Mouse (Mus musculus): ENCODE data around the gene Pik3c2g. TPM values are rescaled to one million over a fixed set of nuclear protein-coding genes. Genes with fewer than 3 reads are reported as not detected.

Pik3c2g gene
- total and polyA plus RNA-seq, 3 experiments, result not detected

- Histone ChIP-seq H3K36me3 (ENCODE audit: control insufficient read depth, insufficient read depth, low read length) (no peaks in the 10 kb centered on the region), H3K79me2 (replicated peaks; ENCODE audit: control insufficient read depth, insufficient read depth, low read length) (no peaks in the 10 kb centered on the region), H3K4me3 (no peak overlapping the region), H3K27me3 (ENCODE audit: control insufficient read depth, insufficient read depth, low read length) (no peaks in the 10 kb centered on the region), H3K4me1 (ENCODE audit: control insufficient read depth, insufficient read depth, low read length) (no peaks in the 10 kb centered on the region), H3K27ac (no peak overlapping the region), H3K9ac (ENCODE audit: low read depth, low read length) (no peak overlapping the region)
- no peak for TF ChIP-seq EP300 (IDR thresholded peaks at IDR 0.05; ENCODE audit: insufficient read depth, low read depth, low read length)
- TF ChIP-seq POLR2A (IDR thresholded peaks at IDR 0.05; ENCODE audit: insufficient read depth, low read depth, low read length), result no peak
- TF ChIP-seq CTCF (IDR thresholded peaks at IDR 0.05), result no peak
- no peak for DNase-seq
- intact Hi-C loops (cut with DNase I), result no loop called here
- 80% methylated on average over 12 of the region's 12 CpGs for WGBS
Observed at GRCm38 (mm10) chr6:139742693-139743432, 155.8 kb downstream of the Pik3c2g start.

- Histone ChIP-seq H3K27me3 (ENCODE audit: control insufficient read depth, insufficient read depth, low read length) (no peaks in the 10 kb centered on the region), H3K36me3 (ENCODE audit: control insufficient read depth, insufficient read depth, low read length) (no peaks in the 10 kb centered on the region), H3K27ac (no peak overlapping the region), H3K9ac (ENCODE audit: low read depth, low read length) (no peak overlapping the region), H3K4me1 (ENCODE audit: control insufficient read depth, insufficient read depth, low read length) (no peaks in the 10 kb centered on the region), H3K79me2 (replicated peaks; ENCODE audit: control insufficient read depth, insufficient read depth, low read length) (no peaks in the 10 kb centered on the region), H3K4me3 (no peak overlapping the region)
- DNase-seq, result no peak
- TF ChIP-seq CTCF (IDR thresholded peaks at IDR 0.05) (no peak), EP300 (IDR thresholded peaks at IDR 0.05; ENCODE audit: insufficient read depth, low read depth, low read length) (no peak)
- WGBS, result 77% methylated on average over 7 of the region's 7 CpGs
- intact Hi-C loops (cut with DNase I), result no loop called here
Observed at GRCm38 (mm10) chr6:139746758-139747479, 159.9 kb downstream of the Pik3c2g start.

DNA sequence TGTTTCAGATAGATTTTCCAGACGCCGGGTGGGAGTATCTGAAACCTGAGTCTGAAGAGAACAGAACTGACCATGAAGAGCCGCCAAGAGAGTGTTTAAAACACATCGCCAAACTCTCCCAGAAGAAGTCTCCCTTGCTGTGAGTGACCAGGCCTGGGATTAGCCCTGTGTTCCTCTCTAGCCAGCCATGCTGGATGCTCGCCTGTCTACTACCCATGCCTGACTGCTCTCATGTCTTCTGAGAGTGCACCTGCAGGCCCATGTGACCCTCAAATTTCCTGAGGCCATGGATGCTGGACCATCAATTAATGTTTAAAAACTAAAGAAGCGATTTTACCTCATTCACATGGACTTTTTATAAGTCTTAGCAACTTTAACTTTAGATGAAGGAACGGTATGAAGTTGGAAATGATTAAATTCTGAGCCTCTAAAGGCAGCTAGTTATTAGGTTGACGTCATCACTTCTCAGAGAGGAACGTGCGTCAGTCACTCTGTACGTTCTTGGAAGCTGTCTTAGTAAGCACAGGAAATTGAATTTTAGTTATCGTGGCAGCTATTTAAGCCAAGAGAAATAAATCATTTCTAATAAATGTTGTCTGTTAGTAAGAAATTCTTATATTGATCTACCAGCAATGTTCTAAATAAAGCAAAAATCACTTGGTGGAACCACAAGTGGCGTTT is 161.2 kb downstream of the Pik3c2g start:
- intact Hi-C loops (cut with DNase I), result no loop called here
- Histone ChIP-seq H3K27me3 (ENCODE audit: control insufficient read depth, insufficient read depth, low read length) (no peaks in the 10 kb centered on the region), H3K9ac (ENCODE audit: low read depth, low read length) (no peak overlapping the region), H3K4me3 (no peak overlapping the region), H3K79me2 (replicated peaks; ENCODE audit: control insufficient read depth, insufficient read depth, low read length) (no peaks in the 10 kb centered on the region), H3K4me1 (ENCODE audit: control insufficient read depth, insufficient read depth, low read length) (no peaks in the 10 kb centered on the region), H3K36me3 (ENCODE audit: control insufficient read depth, insufficient read depth, low read length) (no peaks in the 10 kb centered on the region), H3K27ac (no peak overlapping the region)
- TF ChIP-seq POLR2A (IDR thresholded peaks at IDR 0.05; ENCODE audit: insufficient read depth, low read depth, low read length) (no peak), CTCF (IDR thresholded peaks at IDR 0.05) (no peak), EP300 (IDR thresholded peaks at IDR 0.05; ENCODE audit: insufficient read depth, low read depth, low read length) (no peak)
- 74% methylated on average over 13 of the region's 13 CpGs for WGBS
- no peak for DNase-seq

DNA sequence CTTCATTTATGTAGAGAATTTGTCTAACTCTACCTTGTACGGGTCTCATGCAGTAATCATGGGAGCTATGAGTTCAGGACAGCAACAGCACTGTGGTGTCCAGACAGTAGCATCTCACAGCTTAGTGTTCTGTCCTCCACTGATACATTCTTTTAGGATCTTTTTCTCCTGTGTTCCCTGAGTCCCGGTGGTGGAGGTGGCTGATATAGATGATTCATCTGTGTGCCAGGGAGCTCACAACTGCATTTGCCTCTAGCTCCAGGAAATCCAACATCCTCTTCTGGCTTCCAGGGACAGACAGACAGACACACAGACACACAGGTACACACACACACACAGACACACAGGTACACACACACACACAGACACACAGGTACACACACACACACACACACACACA is 163.6 kb downstream of the Pik3c2g start:
- DNase-seq, result no peak
- TF ChIP-seq POLR2A (IDR thresholded peaks at IDR 0.05; ENCODE audit: insufficient read depth, low read depth, low read length), result no peak
- no peak for TF ChIP-seq CTCF (IDR thresholded peaks at IDR 0.05)
- TF ChIP-seq EP300 (IDR thresholded peaks at IDR 0.05; ENCODE audit: insufficient read depth, low read depth, low read length), result no peak
- Histone ChIP-seq H3K4me1 (ENCODE audit: control insufficient read depth, insufficient read depth, low read length) (no peaks in the 10 kb centered on the region), H3K36me3 (ENCODE audit: control insufficient read depth, insufficient read depth, low read length) (no peaks in the 10 kb centered on the region), H3K9ac (ENCODE audit: low read depth, low read length) (no peak overlapping the region), H3K79me2 (replicated peaks; ENCODE audit: control insufficient read depth, insufficient read depth, low read length) (no peaks in the 10 kb centered on the region), H3K27me3 (ENCODE audit: control insufficient read depth, insufficient read depth, low read length) (no peaks in the 10 kb centered on the region), H3K4me3 (no peak overlapping the region), H3K27ac (no peak overlapping the region)
- WGBS, result 65% methylated on average over 2 of the region's 2 CpGs
- intact Hi-C loops (cut with DNase I), result no loop called here

DNA sequence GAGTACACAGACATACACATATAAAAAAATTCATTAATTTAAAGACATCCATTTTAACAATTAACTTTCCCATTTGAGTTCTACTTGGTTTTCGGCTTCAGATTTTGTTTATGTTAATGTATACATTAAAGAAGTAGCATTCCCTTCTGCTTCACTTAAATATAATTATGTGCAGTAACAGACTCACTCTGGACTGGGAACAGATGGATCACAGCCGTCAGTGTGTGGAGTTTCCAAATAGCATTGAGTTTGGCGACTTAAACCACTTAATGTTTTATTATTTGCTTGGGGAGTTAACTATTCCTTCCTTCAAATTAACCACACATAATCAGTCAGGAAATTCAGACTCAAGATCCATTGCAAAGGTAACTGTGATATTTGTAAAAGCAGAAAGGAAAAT is 164.0 kb downstream of the Pik3c2g start:
- 66% methylated on average over 3 of the region's 3 CpGs for WGBS
- intact Hi-C loops (cut with DNase I), result no loop called here
- no peaks in the 10 kb centered on the region for H3K36me3 ChIP-seq (ENCODE audit: control insufficient read depth, insufficient read depth, low read length)
- no peak overlapping the region for H3K27ac ChIP-seq
- no peaks in the 10 kb centered on the region for H3K79me2 ChIP-seq (replicated peaks; ENCODE audit: control insufficient read depth, insufficient read depth, low read length)
- H3K4me3 ChIP-seq, result no peak overlapping the region
- H3K27me3 ChIP-seq (ENCODE audit: control insufficient read depth, insufficient read depth, low read length), result no peaks in the 10 kb centered on the region
- H3K9ac ChIP-seq (ENCODE audit: low read depth, low read length), result no peak overlapping the region
- no peaks in the 10 kb centered on the region for H3K4me1 ChIP-seq (ENCODE audit: control insufficient read depth, insufficient read depth, low read length)
- no peak for DNase-seq
- TF ChIP-seq POLR2A (IDR thresholded peaks at IDR 0.05; ENCODE audit: insufficient read depth, low read depth, low read length) (no peak), EP300 (IDR thresholded peaks at IDR 0.05; ENCODE audit: insufficient read depth, low read depth, low read length) (no peak), CTCF (IDR thresholded peaks at IDR 0.05) (no peak)

DNA sequence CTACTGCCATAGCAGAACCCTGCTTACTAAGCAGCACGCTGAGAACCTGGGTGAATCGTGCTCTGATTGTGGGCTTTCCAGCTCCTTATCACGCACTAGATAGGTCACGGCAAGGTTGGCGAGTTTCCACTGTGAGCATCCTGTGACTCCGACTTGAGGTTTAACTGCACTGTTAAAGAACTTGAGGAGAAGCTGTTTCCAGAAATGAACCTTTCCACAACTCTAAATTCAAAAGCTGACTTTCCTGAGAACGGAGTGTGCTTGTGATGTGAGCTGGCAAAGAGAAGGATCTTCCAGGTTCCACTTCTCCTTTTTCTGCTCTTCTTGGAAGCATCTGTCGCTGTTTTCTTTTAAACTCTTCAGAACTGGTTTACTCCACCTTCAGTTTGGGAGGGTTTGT is 170.9 kb downstream of the Pik3c2g start:
- intact Hi-C loops (cut with DNase I), result no loop called here
- WGBS, result 38% methylated on average over 8 of the region's 8 CpGs
- Histone ChIP-seq H3K4me1 (ENCODE audit: control insufficient read depth, insufficient read depth, low read length) (no peaks in the 10 kb centered on the region), H3K4me3 (no peak overlapping the region), H3K27ac (no peak overlapping the region), H3K36me3 (ENCODE audit: control insufficient read depth, insufficient read depth, low read length) (no peaks in the 10 kb centered on the region), H3K27me3 (ENCODE audit: control insufficient read depth, insufficient read depth, low read length) (no peaks in the 10 kb centered on the region), H3K79me2 (replicated peaks; ENCODE audit: control insufficient read depth, insufficient read depth, low read length) (no peaks in the 10 kb centered on the region), H3K9ac (ENCODE audit: low read depth, low read length) (no peak overlapping the region)
- no peak for DNase-seq
- TF ChIP-seq CTCF (IDR thresholded peaks at IDR 0.05) (no peak), EP300 (IDR thresholded peaks at IDR 0.05; ENCODE audit: insufficient read depth, low read depth, low read length) (no peak), POLR2A (IDR thresholded peaks at IDR 0.05; ENCODE audit: insufficient read depth, low read depth, low read length) (no peak)
